Mouse (Mus musculus) spleen, postnatal 4 days (tissue): ENCODE data around the gene Ptges.

Experiments used
- DNase-seq, 2 experiments: peaks; one replicate each; pipeline ENCODE4 v3.0.0; 2022; ENCODE audit warnings: low spot score in 2 of 2

Ptges gene

GRCm38 (mm10) chr2:30850581-30850980 is 79.1 kb downstream of the Ptges start:
- no peak for DNase-seq

DNA sequence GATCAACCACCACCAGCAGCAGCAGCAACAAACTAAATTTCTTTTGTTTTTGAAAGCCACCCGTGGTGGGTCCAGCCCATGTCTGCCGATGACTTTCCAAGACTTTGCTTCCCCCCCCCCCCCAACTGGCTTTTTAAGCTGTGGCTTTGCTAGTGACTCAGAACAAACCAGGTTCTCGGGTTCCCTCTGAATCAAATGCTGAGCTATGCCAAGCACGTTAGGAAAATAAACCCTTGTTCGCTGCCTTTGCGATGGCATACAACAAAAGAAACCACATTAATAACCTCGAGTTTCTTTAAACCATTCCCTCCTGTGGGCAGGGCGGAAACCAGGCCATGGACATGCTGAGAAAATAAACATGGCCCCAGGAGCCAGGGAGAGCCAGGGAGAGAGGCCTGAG is 81.5 kb downstream of the Ptges start:
- no peak for DNase-seq

DNA sequence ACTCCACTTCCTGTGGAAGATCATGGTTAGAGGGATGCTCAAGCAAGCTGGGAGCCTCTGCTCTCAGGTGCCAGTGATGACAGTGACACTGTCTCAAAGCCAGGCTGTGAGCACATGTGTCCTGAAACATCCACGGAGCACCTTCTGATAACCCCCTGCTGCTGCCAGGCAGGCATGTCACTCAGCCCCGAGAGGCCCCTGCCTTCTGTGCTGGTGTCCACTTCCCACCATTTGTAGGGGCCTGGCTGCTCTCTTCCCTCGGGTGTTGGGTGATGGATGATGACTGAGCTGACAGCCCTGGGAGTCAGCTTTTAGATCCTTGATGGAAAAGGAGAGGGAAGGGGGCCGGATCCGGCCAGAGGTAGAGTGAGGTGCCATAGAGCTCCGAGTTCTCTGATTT is 82.9 kb downstream of the Ptges start:
- no peak for DNase-seq

GRCm38 (mm10) chr2:30846236-30846635 is 83.4 kb downstream of the Ptges start:
- no peak for DNase-seq

DNA sequence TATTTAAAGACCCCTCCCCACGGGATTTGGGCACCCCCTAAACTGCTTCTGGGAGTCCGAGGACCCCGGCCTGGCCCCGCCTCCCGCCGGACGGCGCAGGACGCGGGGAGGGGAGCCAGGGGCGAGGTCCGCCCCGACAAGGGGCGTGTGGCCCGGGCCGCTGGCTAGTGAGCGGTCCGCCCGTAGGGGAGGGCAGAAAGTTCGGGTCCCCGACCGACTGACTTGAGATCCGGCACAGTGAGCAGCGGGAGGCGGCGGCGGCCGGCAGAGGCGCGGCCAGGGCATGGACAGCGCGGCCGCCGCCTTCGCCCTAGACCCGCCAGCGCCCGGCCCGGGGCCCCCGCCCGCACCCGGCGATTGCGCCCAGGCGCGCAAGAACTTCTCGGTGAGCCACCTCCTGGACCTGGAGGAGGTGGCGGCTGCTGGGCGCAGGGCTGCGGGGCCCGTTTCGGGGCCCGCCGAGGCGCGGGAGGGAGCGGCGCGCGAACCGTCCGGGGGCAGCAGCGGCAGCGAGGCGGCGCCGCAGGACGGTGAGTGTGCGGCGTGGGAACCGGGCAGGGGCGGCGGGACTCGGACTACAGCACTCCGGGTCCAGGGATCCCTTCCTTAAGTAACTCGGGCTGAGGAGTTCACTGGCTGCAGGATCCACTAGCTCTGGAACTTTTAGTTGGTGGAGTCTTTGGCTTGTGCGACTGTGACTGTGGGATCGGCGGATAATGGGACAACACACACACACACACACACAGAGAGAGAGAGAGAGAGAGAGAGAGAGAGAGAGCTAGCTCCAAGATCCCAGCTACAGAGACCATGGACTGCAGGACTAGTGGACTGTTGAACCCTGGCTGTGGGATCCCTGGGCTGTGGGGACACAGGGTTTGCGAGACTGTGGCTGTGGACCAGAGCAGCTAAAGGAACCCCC is 84.3 kb downstream of the Ptges start:
- DNase-seq: no peak

DNA sequence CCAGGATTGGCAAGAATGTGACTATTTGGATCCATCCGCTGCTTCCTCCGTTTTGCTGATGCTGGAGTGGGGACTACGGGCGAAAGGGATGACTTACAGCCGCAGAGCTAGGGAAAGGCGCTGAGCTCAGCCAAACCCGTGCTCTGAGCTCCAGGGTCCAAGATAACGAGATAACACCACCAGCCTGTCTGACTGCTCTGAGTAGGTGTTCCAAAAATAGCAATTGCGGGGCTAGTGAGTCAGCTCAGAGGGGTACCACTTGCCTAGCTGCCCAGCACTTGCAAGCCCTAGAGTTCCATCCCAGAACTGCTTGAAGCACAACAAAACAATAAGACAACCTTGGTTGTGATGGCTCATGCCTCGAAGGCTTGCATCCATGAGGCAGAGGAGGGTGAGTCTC is 87.0 kb downstream of the Ptges start:
- no peak for DNase-seq
